Mouse (Mus musculus): ENCODE results near the gene Dnajc5.
A peak's percentile ranks its signal among the peaks of the same experiment; 100 is the strongest.
"Not testable (repeated sequence)": the region's sequence is repeated elsewhere in the genome, so short reads cannot be mapped to it uniquely, and the experiment has no call there.

The Dnajc5 gene

GRCm38 (mm10) chr2:181520118-181520935, at the start of gene Dnajc5:
Gene Dnajc5 (plus strand): TSS chr2:181520485.
- peak; percentile 89 for DNase-seq (ENCODE audit: low spot score)

- DNase-seq (ENCODE audit: low spot score): no peak
These were observed 49.0 kb upstream of the Dnajc5 start for GRCm38 (mm10) chr2:181471246-181471645.

- DNase-seq (ENCODE audit: low spot score): no peak
These were observed 47.9 kb upstream of the Dnajc5 start for GRCm38 (mm10) chr2:181472256-181472827.

- DNase-seq (ENCODE audit: low spot score): no peak
These were observed 37.2 kb upstream of the Dnajc5 start for GRCm38 (mm10) chr2:181483120-181483519.

GRCm38 (mm10) chr2:181483562-181484318, 36.5 kb upstream of the Dnajc5 start:
- peak; percentile 27 for DNase-seq (ENCODE audit: low spot score)

- no peak for DNase-seq (ENCODE audit: low spot score)
These were observed 35.6 kb upstream of the Dnajc5 start for GRCm38 (mm10) chr2:181484456-181485233.

- no peak for DNase-seq (ENCODE audit: low spot score)
These were observed 34.5 kb upstream of the Dnajc5 start for GRCm38 (mm10) chr2:181485741-181486140.

GRCm38 (mm10) chr2:181487338-181488277, 32.7 kb upstream of the Dnajc5 start:
- DNase-seq (ENCODE audit: low spot score): peak; percentile 31

- DNase-seq (ENCODE audit: low spot score): no peak
These were observed 28.7 kb upstream of the Dnajc5 start for GRCm38 (mm10) chr2:181491432-181492205.

- DNase-seq (ENCODE audit: low spot score): no peak
These were observed 28.1 kb upstream of the Dnajc5 start for GRCm38 (mm10) chr2:181492206-181492605.

GRCm38 (mm10) chr2:181493156-181493927, 26.9 kb upstream of the Dnajc5 start, which contains the start of gene Abhd16b:
Gene Abhd16b (plus strand): TSS chr2:181493206.
- DNase-seq (ENCODE audit: low spot score): no peak

GRCm38 (mm10) chr2:181494266-181494945, 25.9 kb upstream of the Dnajc5 start:
- DNase-seq (ENCODE audit: low spot score): no peak

GRCm38 (mm10) chr2:181495845-181496244, 24.4 kb upstream of the Dnajc5 start:
- DNase-seq (ENCODE audit: low spot score): not testable (repeated sequence)

- no peak for DNase-seq (ENCODE audit: low spot score)
These were observed 24.0 kb upstream of the Dnajc5 start for GRCm38 (mm10) chr2:181496281-181496680.

GRCm38 (mm10) chr2:181496831-181497547, 23.3 kb upstream of the Dnajc5 start, which contains the start of gene Tpd52l2:
Gene Tpd52l2 (plus strand): TSS chr2:181497142.
- DNase-seq (ENCODE audit: low spot score): peak; percentile 59

- no peak for DNase-seq (ENCODE audit: low spot score)
These were observed 22.8 kb upstream of the Dnajc5 start for GRCm38 (mm10) chr2:181497548-181497875.

GRCm38 (mm10) chr2:181498644-181499043, 21.6 kb upstream of the Dnajc5 start:
- no peak for DNase-seq (ENCODE audit: low spot score)

- DNase-seq (ENCODE audit: low spot score): no peak
These were observed 11.1 kb upstream of the Dnajc5 start for GRCm38 (mm10) chr2:181509191-181509590.
